Mouse (Mus musculus): Measurements from ENCODE around the gene Arhgef17.

GRCm38 (mm10) chr7:100835711-100836110 is 96.2 kb downstream of the Arhgef17 start:
- TF ChIP-seq CTCF (IDR thresholded peaks at IDR 0.05; ENCODE audit: insufficient read depth, low read length) (no peak), POLR2A (IDR thresholded peaks at IDR 0.05; ENCODE audit: borderline replicate concordance, extremely low read depth, low read depth, low read length) (no peak)
